8 mouse cellular contexts compared by ENCODE assay signal in the genomic region with DNA sequence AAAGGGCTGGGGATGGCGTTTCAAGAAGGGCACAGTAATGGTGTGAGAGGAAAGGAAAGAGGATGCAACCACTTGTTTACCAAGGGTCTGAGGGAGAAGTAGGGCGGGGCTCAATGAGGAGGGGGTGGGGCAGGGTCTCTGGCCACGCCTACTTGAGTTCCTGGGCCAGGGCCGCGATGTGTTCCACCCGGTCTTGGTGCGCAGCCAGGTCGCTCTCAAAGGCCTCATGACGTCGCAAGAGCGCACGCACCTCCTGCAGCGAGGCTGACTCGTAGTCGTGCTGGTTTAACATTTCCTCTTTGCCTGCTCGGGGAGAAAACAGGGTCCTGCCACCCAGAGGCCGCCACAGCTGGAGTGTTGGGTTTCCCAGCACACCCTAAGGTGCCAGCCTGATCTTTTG. TPM values are rescaled to one million over a fixed set of nuclear protein-coding genes. Genes with fewer than 3 reads are reported as not detected.
DNase-seq lines count a peak whose midpoint lies in the region; ATAC-seq and TF ChIP-seq lines count a peak whose summit lies in the region.

No protein-coding gene starts in this region.

- no peak for TF ChIP-seq CTCF in heart, adult 2 months (IDR thresholded peaks at IDR 0.05)

- intact Hi-C loops in heart, adult 2 months (cut with DNase I) = no loop called here
- intact Hi-C loops in gastrocnemius, postnatal 36 days (cut with DNase I) = no loop called here

- no peak for TF ChIP-seq POLR2A in heart, adult 2 months (IDR thresholded peaks at IDR 0.05; ENCODE audit: insufficient read depth, low read depth, low read length)

- peak overlapping the region; percentile 47 for H3K4me2 ChIP-seq in heart, embryonic 16.5 days (ENCODE audit: low read depth, low read length)
- peak overlapping the region; percentile 26 for H3K4me2 ChIP-seq in hindbrain, embryonic 15.5 days
- peak overlapping the region; percentile 28 for H3K4me2 ChIP-seq in lung, embryonic 15.5 days

- no peak overlapping the region for H3K4me3 ChIP-seq in heart, embryonic 16.5 days (ENCODE audit: low read length)
- no peak overlapping the region for H3K4me3 ChIP-seq in heart, adult 2 months
- H3K4me3 ChIP-seq in hindbrain, embryonic 15.5 days = no peak overlapping the region
- H3K4me3 ChIP-seq in lung, embryonic 15.5 days = no peak overlapping the region

- 5% methylated on average over 17 of the region's 17 CpGs for WGBS in heart, embryonic 16.5 days
- 3% methylated on average over 17 of the region's 17 CpGs for WGBS in heart, adult 2 months
- 7% methylated on average over 16 of the region's 17 CpGs for WGBS in hindbrain, embryonic 15.5 days
- WGBS in lung, embryonic 15.5 days = 2% methylated on average over 17 of the region's 17 CpGs

- no peak for DNase-seq in heart, adult 2 months
- DNase-seq in adrenal gland, postnatal 25 days = peak; percentile 46
- peak; percentile 43 for DNase-seq in thymus, postnatal 0 days (ENCODE audit: low spot score)
- DNase-seq in gastrocnemius, postnatal 36 days = no peak
- DNase-seq in cerebellum, adult 11-12 months = no peak

- no peak for TF ChIP-seq EP300 in heart, adult 2 months (IDR thresholded peaks at IDR 0.05; ENCODE audit: insufficient read depth, low read depth, low read length)

- no peak overlapping the region for H3K9ac ChIP-seq in heart, embryonic 16.5 days (ENCODE audit: low read length)
- no peak overlapping the region for H3K9ac ChIP-seq in heart, adult 2 months (ENCODE audit: low read depth, low read length)
- no peak overlapping the region for H3K9ac ChIP-seq in hindbrain, embryonic 15.5 days
- H3K9ac ChIP-seq in lung, embryonic 15.5 days = no peak overlapping the region

- no peaks in the 10 kb centered on the region for H3K79me2 ChIP-seq in heart, adult 2 months (replicated peaks; ENCODE audit: control insufficient read depth, insufficient read depth, low read length)

- no peaks in the 10 kb centered on the region for H3K9me3 ChIP-seq in heart, embryonic 16.5 days (replicated peaks; ENCODE audit: control insufficient read depth, low read length)
- no peaks in the 10 kb centered on the region for H3K9me3 ChIP-seq in hindbrain, embryonic 15.5 days
- no peaks in the 10 kb centered on the region for H3K9me3 ChIP-seq in lung, embryonic 15.5 days

- no peak overlapping the region for H3K27ac ChIP-seq in heart, embryonic 16.5 days (ENCODE audit: low read length)
- no peak overlapping the region for H3K27ac ChIP-seq in heart, adult 2 months
- no peak overlapping the region for H3K27ac ChIP-seq in hindbrain, embryonic 15.5 days (replicated peaks)
- H3K27ac ChIP-seq in lung, embryonic 15.5 days = no peak overlapping the region

- H3K27me3 ChIP-seq in heart, embryonic 16.5 days (ENCODE audit: control insufficient read depth, insufficient read depth, low read length) = peaks cover 11% of the 10 kb centered on the region; the same call in 1 of the 2 replicates
- no peaks in the 10 kb centered on the region for H3K27me3 ChIP-seq in heart, adult 2 months (ENCODE audit: control insufficient read depth, insufficient read depth, low read length)
- H3K27me3 ChIP-seq in hindbrain, embryonic 15.5 days = peaks cover 5% of the 10 kb centered on the region; the same call in 1 of the 2 replicates
- H3K27me3 ChIP-seq in lung, embryonic 15.5 days = peaks cover 15% of the 10 kb centered on the region; the same call in 1 of the 2 replicates

- no peaks in the 10 kb centered on the region for H3K36me3 ChIP-seq in heart, embryonic 16.5 days (ENCODE audit: control insufficient read depth, insufficient read depth)
- H3K36me3 ChIP-seq in heart, adult 2 months (ENCODE audit: control insufficient read depth, insufficient read depth, low read length) = no peaks in the 10 kb centered on the region
- H3K36me3 ChIP-seq in hindbrain, embryonic 15.5 days = peaks cover 10% of the 10 kb centered on the region; the same call in 1 of the 2 replicates
- H3K36me3 ChIP-seq in lung, embryonic 15.5 days = no peaks in the 10 kb centered on the region

- no peak for ATAC-seq in heart, embryonic 16.5 days (replicated peaks; ENCODE audit: extremely low read depth, insufficient read depth, low FRiP score)
- no peak for ATAC-seq in hindbrain, embryonic 15.5 days (ENCODE audit: low FRiP score, low read depth)
- peak; percentile 46; the same call in 1 of the 2 replicates for ATAC-seq in lung, embryonic 15.5 days (ENCODE audit: borderline replicate concordance, extremely low read depth, low FRiP score, low TSS enrichment)

- H3K4me1 ChIP-seq in heart, embryonic 16.5 days (ENCODE audit: control insufficient read depth, insufficient read depth, low read length) = peaks cover 4% of the 10 kb centered on the region; the same call in 1 of the 2 replicates
- H3K4me1 ChIP-seq in heart, adult 2 months (ENCODE audit: control insufficient read depth, insufficient read depth, low read length) = no peaks in the 10 kb centered on the region
- 0 out of 2 replicates have a peak, but pooled peaks cover 3% of the 10 kb centered on the region for H3K4me1 ChIP-seq in hindbrain, embryonic 15.5 days (replicated peaks)
- 0 out of 2 replicates have a peak, but pooled peaks cover 5% of the 10 kb centered on the region for H3K4me1 ChIP-seq in lung, embryonic 15.5 days

RNA-seq across cellular contexts. Expression of gene Ctsf, which starts 10.2 kb away (rescaled TPM):
- 35.0 and 42.0 TPM in 2 replicates for polyA plus RNA-seq in heart, embryonic 16.5 days (2015; fragmentation: Nextera tagmentation; extraction: Ambion mirVana)
- total RNA-seq in heart, adult 2 months (2021) = 10 to 100 TPM; 66.6 to 80.6 TPM
- polyA plus RNA-seq in heart, adult 2 months (2012; rRNA removed) = 80.8 and 80.9 TPM in 2 replicates
- 361 and 398 TPM in 2 replicates for total RNA-seq in adrenal gland, postnatal 25 days (2021)
- polyA plus RNA-seq in hindbrain, embryonic 15.5 days (2015; fragmentation: Nextera tagmentation; extraction: Ambion mirVana) = 76.5 and 78.7 TPM in 2 replicates
- polyA plus RNA-seq in lung, embryonic 15.5 days (2015; fragmentation: Nextera tagmentation; extraction: Ambion mirVana) = 21.8 and 25.3 TPM in 2 replicates
- 11.3 and 12.4 TPM in 2 replicates for polyA plus RNA-seq in thymus, postnatal 0 days (2015; fragmentation: Nextera tagmentation; extraction: Ambion mirVana)
- total RNA-seq in gastrocnemius, postnatal 36 days (2021) = 10 to 100 TPM; 26.6 to 33.4 TPM

RNA-seq across cellular contexts. Expression of gene Actn3, which starts 12.6 kb away (rescaled TPM):
- 5.2 and 10.7 TPM in 2 replicates for polyA plus RNA-seq in heart, embryonic 16.5 days (2015; fragmentation: Nextera tagmentation; extraction: Ambion mirVana)
- under 1 TPM; 0.39 TPM for total RNA-seq in heart, adult 2 months (2021)
- polyA plus RNA-seq in heart, adult 2 months (2012; rRNA removed) = 0.57 and 0.76 TPM in 2 replicates
- total RNA-seq in adrenal gland, postnatal 25 days (2021) = 0.58 and 0.71 TPM in 2 replicates
- polyA plus RNA-seq in hindbrain, embryonic 15.5 days (2015; fragmentation: Nextera tagmentation; extraction: Ambion mirVana) = 1.6 and 2.3 TPM in 2 replicates
- 1.6 and 3.6 TPM in 2 replicates for polyA plus RNA-seq in lung, embryonic 15.5 days (2015; fragmentation: Nextera tagmentation; extraction: Ambion mirVana)
- polyA plus RNA-seq in thymus, postnatal 0 days (2015; fragmentation: Nextera tagmentation; extraction: Ambion mirVana) = 21.4 and 26.6 TPM in 2 replicates
- total RNA-seq in gastrocnemius, postnatal 36 days (2021) = 1,000 to 10,000 TPM; 8,494 to 8,724 TPM

RNA-seq across cellular contexts. Expression of gene Zdhhc24, which starts 13.3 kb away (rescaled TPM):
- polyA plus RNA-seq in heart, embryonic 16.5 days (2015; fragmentation: Nextera tagmentation; extraction: Ambion mirVana) = 9.1 and 10.5 TPM in 2 replicates
- 1 to 10 TPM; 2.3 to 3.0 TPM for total RNA-seq in heart, adult 2 months (2021)
- polyA plus RNA-seq in heart, adult 2 months (2012; rRNA removed) = 7.8 and 7.9 TPM in 2 replicates
- 21.0 and 23.3 TPM in 2 replicates for total RNA-seq in adrenal gland, postnatal 25 days (2021)
- polyA plus RNA-seq in hindbrain, embryonic 15.5 days (2015; fragmentation: Nextera tagmentation; extraction: Ambion mirVana) = 23.3 and 24.1 TPM in 2 replicates
- 10.0 and 10.6 TPM in 2 replicates for polyA plus RNA-seq in lung, embryonic 15.5 days (2015; fragmentation: Nextera tagmentation; extraction: Ambion mirVana)
- 10.2 and 12.6 TPM in 2 replicates for polyA plus RNA-seq in thymus, postnatal 0 days (2015; fragmentation: Nextera tagmentation; extraction: Ambion mirVana)
- 1 to 10 TPM; 2.2 to 2.6 TPM for total RNA-seq in gastrocnemius, postnatal 36 days (2021)

RNA-seq across cellular contexts. Expression of gene Ccdc87, which starts 26.0 kb away (rescaled TPM):
- 0.14 and 0.16 TPM in 2 replicates for polyA plus RNA-seq in heart, embryonic 16.5 days (2015; fragmentation: Nextera tagmentation; extraction: Ambion mirVana)
- total RNA-seq in heart, adult 2 months (2021) = not detected
- polyA plus RNA-seq in heart, adult 2 months (2012; rRNA removed) = 0.16 TPM in 1 of 2 replicates, not detected in the other
- 0.15 TPM in 1 of 2 replicates, not detected in the other for total RNA-seq in adrenal gland, postnatal 25 days (2021)
- 0.55 and 0.73 TPM in 2 replicates for polyA plus RNA-seq in hindbrain, embryonic 15.5 days (2015; fragmentation: Nextera tagmentation; extraction: Ambion mirVana)
- polyA plus RNA-seq in lung, embryonic 15.5 days (2015; fragmentation: Nextera tagmentation; extraction: Ambion mirVana) = 0.20 and 0.33 TPM in 2 replicates
- polyA plus RNA-seq in thymus, postnatal 0 days (2015; fragmentation: Nextera tagmentation; extraction: Ambion mirVana) = 0.13 TPM in 1 of 2 replicates, not detected in the other
- total RNA-seq in gastrocnemius, postnatal 36 days (2021) = not detected

RNA-seq across cellular contexts. Expression of gene Ccs, which starts 26.0 kb away (rescaled TPM):
- polyA plus RNA-seq in heart, embryonic 16.5 days (2015; fragmentation: Nextera tagmentation; extraction: Ambion mirVana) = 39.4 and 40.5 TPM in 2 replicates
- 10 to 100 TPM; 23.1 to 28.5 TPM for total RNA-seq in heart, adult 2 months (2021)
- polyA plus RNA-seq in heart, adult 2 months (2012; rRNA removed) = 26.3 and 27.3 TPM in 2 replicates
- total RNA-seq in adrenal gland, postnatal 25 days (2021) = 107 and 128 TPM in 2 replicates
- 40.8 and 41.4 TPM in 2 replicates for polyA plus RNA-seq in hindbrain, embryonic 15.5 days (2015; fragmentation: Nextera tagmentation; extraction: Ambion mirVana)
- 51.2 and 53.3 TPM in 2 replicates for polyA plus RNA-seq in lung, embryonic 15.5 days (2015; fragmentation: Nextera tagmentation; extraction: Ambion mirVana)
- 41.1 and 43.4 TPM in 2 replicates for polyA plus RNA-seq in thymus, postnatal 0 days (2015; fragmentation: Nextera tagmentation; extraction: Ambion mirVana)
- 10 to 100 TPM; 19.9 to 24.5 TPM for total RNA-seq in gastrocnemius, postnatal 36 days (2021)

Comparison
In these comparisons a context has a peak if more than half of its experiments do, and no peak if none do; other contexts are left out.
1. DNase-seq: peak in adrenal gland, postnatal 25 days (single experiment) and thymus, postnatal 0 days (single experiment); none in heart, adult 2 months (0 of 2), gastrocnemius, postnatal 36 days (0 of 2) and cerebellum, adult 11-12 months (single experiment).
2. Peak in every context shown above with its lines, with median percentiles within 50 percentile points of each other: H3K4me2 ChIP-seq.